9 mouse cellular contexts compared by ENCODE assay signal in genomic region chr8:13673215-13673614, GRCm38 (mm10). TPM values are rescaled to one million over a fixed set of nuclear protein-coding genes. Genes with fewer than 3 reads are reported as not detected.
A peak's percentile ranks its signal among the peaks of the same experiment; 100 is the strongest.
DNase-seq lines count a peak whose midpoint lies in the region; ATAC-seq and TF ChIP-seq lines count a peak whose summit lies in the region.
"Had no signal": no experiment of that assay in that cellular context is flagged by ENCODE, and none has a peak within 500 bp of the region (broad histone marks: within the 10 kb centered on the region; RNA-seq: fewer than 3 reads in every experiment).

No protein-coding gene starts in this region.

- dilution Hi-C loops in CH12.LX (cut with MboI; ENCODE audit: extremely low pct_ligation_motif_present, extremely low pct_unique_long_range_greater_than_20kb, low sequenced_read_pairs): no loop called here

- no peaks in the 10 kb centered on the region for H3K27me3 ChIP-seq in CH12.LX (replicated peaks)
- H3K27me3 ChIP-seq in embryonic facial prominence, embryonic 15.5 days: no peaks in the 10 kb centered on the region
- H3K27me3 ChIP-seq in liver, embryonic 11.5 days (replicated peaks; ENCODE audit: control insufficient read depth, insufficient read depth, low read length): no peaks in the 10 kb centered on the region

- H3K36me3 ChIP-seq in CH12.LX (replicated peaks in 1 of 2; ENCODE audit: control insufficient read depth in 1 of 2, insufficient read depth in 1 of 2, low read length in 1 of 2): peaks cover 0 to 23% of the 10 kb centered on the region in 2 experiments
- H3K36me3 ChIP-seq in embryonic facial prominence, embryonic 15.5 days: no peaks in the 10 kb centered on the region
- H3K36me3 ChIP-seq in liver, embryonic 11.5 days (ENCODE audit: control insufficient read depth, insufficient read depth, low read length): no peaks in the 10 kb centered on the region

- TF ChIP-seq RAD21 in CH12.LX (IDR thresholded peaks at IDR 0.05; ENCODE audit: low read depth, low read length): peak; percentile 58

- peak in 1 of 2 experiments; percentile 65; a peak in 2 of 4 replicates for TF ChIP-seq CTCF in CH12.LX (conservative IDR thresholded peaks at IDR 0.05 in 1 of 2, IDR thresholded peaks at IDR 0.05 in 1 of 2; ENCODE audit: low read depth in 2 of 2, low read length in 2 of 2)

- TF ChIP-seq POLR2A in CH12.LX (IDR thresholded peaks at IDR 0.05; ENCODE audit: low read depth, low read length): no peak

- H3K4me3 ChIP-seq in CH12.LX (replicated peaks in 1 of 3; ENCODE audit: low read depth in 2 of 3, low read length in 2 of 3, poor library complexity in 1 of 3): no peak overlapping the region
- H3K4me3 ChIP-seq in embryonic facial prominence, embryonic 15.5 days (replicated peaks): no peak overlapping the region
- H3K4me3 ChIP-seq in liver, embryonic 11.5 days (ENCODE audit: low read depth, low read length): no peak overlapping the region

- H3K9ac ChIP-seq in CH12.LX (ENCODE audit: insufficient read depth, low read depth): no peak overlapping the region; the same call in 1 of the 2 replicates
- no peak overlapping the region for H3K9ac ChIP-seq in embryonic facial prominence, embryonic 15.5 days
- no peak overlapping the region for H3K9ac ChIP-seq in liver, embryonic 11.5 days (ENCODE audit: low read depth, low read length)

- 70% methylated on average over 4 of the region's 4 CpGs for WGBS in embryonic facial prominence, embryonic 15.5 days
- WGBS in liver, embryonic 11.5 days: 64% methylated on average over 4 of the region's 4 CpGs

- no peak for TF ChIP-seq EP300 in CH12.LX (IDR thresholded peaks at IDR 0.05; ENCODE audit: low read length)

- H3K9me3 ChIP-seq in CH12.LX (replicated peaks; ENCODE audit: low read length): no peaks in the 10 kb centered on the region
- no peaks in the 10 kb centered on the region for H3K9me3 ChIP-seq in embryonic facial prominence, embryonic 15.5 days (replicated peaks)
- H3K9me3 ChIP-seq in liver, embryonic 11.5 days (ENCODE audit: control insufficient read depth, low read length): no peaks in the 10 kb centered on the region

- peaks cover 15% of the 10 kb centered on the region for H3K79me2 ChIP-seq in CH12.LX (replicated peaks; ENCODE audit: control insufficient read depth, extremely low read depth, insufficient read depth, poor library complexity, severe bottlenecking)

- no peak for ATAC-seq in embryonic facial prominence, embryonic 15.5 days (ENCODE audit: insufficient number of reproducible peaks, low FRiP score, low TSS enrichment, low read depth)
- no peak for ATAC-seq in liver, embryonic 11.5 days (replicated peaks; ENCODE audit: low FRiP score)

- H3K27ac ChIP-seq in CH12.LX (ENCODE audit: insufficient read depth, low read depth): peak overlapping the region; percentile 91
- H3K27ac ChIP-seq in embryonic facial prominence, embryonic 15.5 days (replicated peaks): peak overlapping the region; percentile 29; the same call in 1 of the 2 replicates
- peak overlapping the region; percentile 1; the same call in 1 of the 2 replicates for H3K27ac ChIP-seq in liver, embryonic 11.5 days (ENCODE audit: low read depth, low read length)

- in situ Hi-C loops in CH12.LX (cut with MboI; ENCODE audit: low pct_ligation_motif_present, low pct_unique_long_range_greater_than_20kb, low sequenced_read_pairs): loop anchor here (10.0 kb wide), 1 partner anchor 72 kb away; no protein-coding TSS in a partner anchor

- peak overlapping the region; percentile 86 for H3K4me2 ChIP-seq in CH12.LX (ENCODE audit: insufficient read depth, low read depth, poor library complexity, severe bottlenecking)
- H3K4me2 ChIP-seq in embryonic facial prominence, embryonic 15.5 days (replicated peaks): no peak overlapping the region
- H3K4me2 ChIP-seq in liver, embryonic 11.5 days: peak overlapping the region; percentile 33

- peaks cover 9 to 51% of the 10 kb centered on the region in 2 experiments; a peak in 3 of 4 replicates for H3K4me1 ChIP-seq in CH12.LX (ENCODE audit: control insufficient read depth in 1 of 2, insufficient read depth in 2 of 2)
- H3K4me1 ChIP-seq in embryonic facial prominence, embryonic 15.5 days: peaks cover 66% of the 10 kb centered on the region
- peaks cover 60% of the 10 kb centered on the region for H3K4me1 ChIP-seq in liver, embryonic 11.5 days (replicated peaks; ENCODE audit: control insufficient read depth, insufficient read depth, low read length)

- peak; percentile 61 for DNase-seq in layer of hippocampus, adult 11-12 months (ENCODE audit: low spot score)
- no peak for DNase-seq in layer of hippocampus, postnatal 10 days (ENCODE audit: low spot score in 2 of 2)
- peak; percentile 40 for DNase-seq in CH12.LX (ENCODE audit: extremely low read depth)
- DNase-seq in liver, embryonic 11.5 days (ENCODE audit: low spot score): no peak
- DNase-seq in embryo, embryonic 11 days: no peak
- no peak for DNase-seq in ovary, postnatal 10 days (ENCODE audit: low spot score)
- DNase-seq in right cerebral cortex, postnatal 36 days (ENCODE audit: low spot score in 2 of 2): no peak

TF ChIP-seq in CH12.LX, 34 proteins besides CTCF, POLR2A, EP300 and RAD21:
- TF ChIP-seq HCFC1 (IDR thresholded peaks at IDR 0.05; ENCODE audit: low read depth, low read length) (no peak), E2F4 (IDR thresholded peaks at IDR 0.05; ENCODE audit: insufficient replicate concordance, low read depth, low read length) (no peak), MEF2A (IDR thresholded peaks at IDR 0.05; ENCODE audit: borderline replicate concordance, low read depth, low read length) (no peak), UBTF (IDR thresholded peaks at IDR 0.05; ENCODE audit: low read depth, low read length) (no peak), JUN (IDR thresholded peaks at IDR 0.05; ENCODE audit: insufficient read depth, low read depth, low read length) (no peak), CHD1 (IDR thresholded peaks at IDR 0.05; ENCODE audit: low read depth, low read length) (no peak), ZC3H11A (IDR thresholded peaks at IDR 0.05; ENCODE audit: low read depth, low read length) (no peak), MXI1 (IDR thresholded peaks at IDR 0.05; ENCODE audit: low read depth, low read length) (no peak), MAFK (IDR thresholded peaks at IDR 0.05; ENCODE audit: insufficient replicate concordance, low read length) (no peak), BHLHE40 (IDR thresholded peaks at IDR 0.05; ENCODE audit: low read depth, low read length) (peak; percentile 48; the same call in 1 of the 2 replicates), ZKSCAN1 (IDR thresholded peaks at IDR 0.05; ENCODE audit: borderline replicate concordance, low read depth, low read length) (no peak), CHD2 (IDR thresholded peaks at IDR 0.05; ENCODE audit: low read length) (no peak), TBP (conservative IDR thresholded peaks at IDR 0.05; ENCODE audit: low read depth, low read length) (no peak), SMC3 (IDR thresholded peaks at IDR 0.05; ENCODE audit: low read depth, low read length) (peak; percentile 55), RCOR1 (conservative IDR thresholded peaks at IDR 0.05; ENCODE audit: low read depth, low read length) (no peak), ETS1 (conservative IDR thresholded peaks at IDR 0.05; ENCODE audit: low read depth, low read length) (no peak), MAX (IDR thresholded peaks at IDR 0.05; ENCODE audit: low read length) (0 out of 2 replicates have a peak, but pooled peaks have one; percentile 1)

RNA-seq across cellular contexts. Expression of gene Rasa3, which starts 4.2 kb away (rescaled TPM):
- total RNA-seq in layer of hippocampus, postnatal 10 days (2021): 10 to 100 TPM; 62.6 to 73.0 TPM
- total RNA-seq in CH12.LX (2012; rRNA removed): 20.0 and 28.5 TPM in 2 replicates
- total RNA-seq in CH12.LX (2014; rRNA removed): 13.6 TPM in 2 replicates
- 12.8 and 13.7 TPM in 2 replicates for polyA plus RNA-seq in CH12.LX (2012; ENCODE audit: insufficient read length, low read depth)
- 36.0 and 37.4 TPM in 2 replicates for polyA plus RNA-seq in embryonic facial prominence, embryonic 15.5 days (2015; fragmentation: Nextera tagmentation; extraction: Ambion mirVana)
- 37.2 and 38.2 TPM in 2 replicates for polyA plus RNA-seq in liver, embryonic 11.5 days (2014; fragmentation: Nextera tagmentation; extraction: Ambion mirVana)

RNA-seq across cellular contexts. Expression of gene Cfap97d2, which starts 32.5 kb away (rescaled TPM):
- 1 to 10 TPM; 1.8 to 2.3 TPM for total RNA-seq in layer of hippocampus, postnatal 10 days (2021)
- total RNA-seq in CH12.LX (2012; rRNA removed) (not detected in 2 replicates), CH12.LX (2014; rRNA removed) (not detected in 2 replicates)
- polyA plus RNA-seq in CH12.LX (2012; ENCODE audit: insufficient read length, low read depth): not detected in 2 replicates
- polyA plus RNA-seq in embryonic facial prominence, embryonic 15.5 days (2015; fragmentation: Nextera tagmentation; extraction: Ambion mirVana): 1.4 and 2.3 TPM in 2 replicates
- 0.19 TPM in 1 of 2 replicates, not detected in the other for polyA plus RNA-seq in liver, embryonic 11.5 days (2014; fragmentation: Nextera tagmentation; extraction: Ambion mirVana)
- polyA plus RNA-seq: liver, embryonic 16.5 days had no signal

Comparison
In these comparisons a context has a peak if more than half of its experiments do, and no peak if none do; other contexts are left out.
1. DNase-seq: peak in layer of hippocampus, adult 11-12 months (single experiment) and CH12.LX (single experiment); none in layer of hippocampus, postnatal 10 days (0 of 2), liver, embryonic 11.5 days (single experiment), embryo, embryonic 11 days (single experiment), ovary, postnatal 10 days (single experiment) and right cerebral cortex, postnatal 36 days (0 of 2).
2. H3K27ac ChIP-seq: peak in every context shown above with its lines; median percentile 91 in CH12.LX; 29 in embryonic facial prominence, embryonic 15.5 days; 1 in liver, embryonic 11.5 days.